Comparison of ENCODE assay signal across 28 mouse cellular contexts in genomic region chr15:22019977-22020376, GRCm38 (mm10).
DNase-seq lines count a peak whose midpoint lies in the region; ATAC-seq and TF ChIP-seq lines count a peak whose summit lies in the region.
"Had no signal": no experiment of that assay in that cellular context is flagged by ENCODE, and none has a peak within 500 bp of the region (broad histone marks: within the 10 kb centered on the region; RNA-seq: fewer than 3 reads in every experiment).

No protein-coding gene starts in this region.

- H3K9me3 ChIP-seq in midbrain, postnatal 0 days (ENCODE audit: low read length), result no peaks in the 10 kb centered on the region
- no peaks in the 10 kb centered on the region for H3K9me3 ChIP-seq in midbrain, embryonic 13.5 days
- H3K9me3 ChIP-seq in kidney, embryonic 16.5 days (ENCODE audit: low read length), result no peaks in the 10 kb centered on the region
- no peaks in the 10 kb centered on the region for H3K9me3 ChIP-seq in forebrain, embryonic 14.5 days (replicated peaks; ENCODE audit: control insufficient read depth, low read length)
- H3K9me3 ChIP-seq: forebrain, embryonic 13.5 days; heart, embryonic 13.5 days; hindbrain, embryonic 10.5 days; intestine, embryonic 15.5 days; liver, embryonic 12.5 days had no signal

- no peak overlapping the region for H3K4me3 ChIP-seq in midbrain, postnatal 0 days (ENCODE audit: low read depth, low read length)
- H3K4me3 ChIP-seq in midbrain, embryonic 13.5 days (replicated peaks), result no peak overlapping the region
- H3K4me3 ChIP-seq in kidney, embryonic 16.5 days (ENCODE audit: low read length), result no peak overlapping the region
- H3K4me3 ChIP-seq in forebrain, embryonic 14.5 days (ENCODE audit: low read depth, low read length), result no peak overlapping the region
- H3K4me3 ChIP-seq: forebrain, embryonic 13.5 days; heart, adult 2 months; heart, embryonic 13.5 days; hindbrain, embryonic 10.5 days; intestine, embryonic 15.5 days; liver, embryonic 12.5 days had no signal

- no peak overlapping the region for H3K9ac ChIP-seq in midbrain, postnatal 0 days (replicated peaks; ENCODE audit: low read length, poor library complexity, severe bottlenecking)
- H3K9ac ChIP-seq in midbrain, embryonic 13.5 days (replicated peaks), result no peak overlapping the region
- H3K9ac ChIP-seq in kidney, embryonic 16.5 days (replicated peaks; ENCODE audit: low read length), result no peak overlapping the region
- no peak overlapping the region for H3K9ac ChIP-seq in forebrain, embryonic 14.5 days (ENCODE audit: low read length)
- H3K9ac ChIP-seq: forebrain, embryonic 13.5 days; heart, embryonic 13.5 days; intestine, embryonic 15.5 days; liver, embryonic 12.5 days; liver, postnatal 0 days had no signal

- H3K27me3 ChIP-seq in midbrain, postnatal 0 days (ENCODE audit: insufficient read depth, low read length), result no peaks in the 10 kb centered on the region
- H3K27me3 ChIP-seq in midbrain, embryonic 13.5 days, result no peaks in the 10 kb centered on the region
- H3K27me3 ChIP-seq in kidney, embryonic 16.5 days (ENCODE audit: insufficient read depth, low read length), result no peaks in the 10 kb centered on the region
- no peaks in the 10 kb centered on the region for H3K27me3 ChIP-seq in forebrain, embryonic 14.5 days (replicated peaks; ENCODE audit: control insufficient read depth, insufficient read depth, low read length)
- H3K27me3 ChIP-seq: forebrain, embryonic 13.5 days; heart, embryonic 13.5 days; intestine, embryonic 15.5 days; liver, embryonic 12.5 days had no signal

- TF ChIP-seq CTCF in midbrain, postnatal 0 days (IDR thresholded peaks at IDR 0.05), result no peak

- no peak overlapping the region for H3K4me2 ChIP-seq in midbrain, postnatal 0 days (ENCODE audit: low read depth, low read length, poor library complexity, severe bottlenecking)
- no peak overlapping the region for H3K4me2 ChIP-seq in midbrain, embryonic 13.5 days (replicated peaks)
- H3K4me2 ChIP-seq in kidney, embryonic 16.5 days (replicated peaks; ENCODE audit: low read depth, low read length), result no peak overlapping the region
- no peak overlapping the region for H3K4me2 ChIP-seq in forebrain, embryonic 14.5 days (ENCODE audit: low read length)
- H3K4me2 ChIP-seq: forebrain, embryonic 13.5 days; heart, embryonic 13.5 days; intestine, embryonic 15.5 days; liver, embryonic 12.5 days had no signal

- ATAC-seq in midbrain, postnatal 0 days (ENCODE audit: low FRiP score), result no peak
- ATAC-seq in midbrain, embryonic 13.5 days, result no peak
- no peak for ATAC-seq in kidney, embryonic 16.5 days (ENCODE audit: low FRiP score, low TSS enrichment)
- ATAC-seq in forebrain, embryonic 14.5 days, result no peak
- ATAC-seq: CD4-positive, CD25-positive, alpha-beta regulatory T cell, adult 4 months; forebrain, embryonic 13.5 days; hindbrain, embryonic 16.5 days; intestine, embryonic 15.5 days; liver, embryonic 12.5 days; liver, postnatal 0 days had no signal

- peak; percentile 5 for DNase-seq in midbrain, postnatal 0 days (ENCODE audit: low spot score)
- peak; percentile 16 to 30 for DNase-seq in cerebellum, adult 18-20 months
- DNase-seq in cerebellum, postnatal 10 days, result peak; percentile 26 to 40
- no peak for DNase-seq in embryo, embryonic 9.5 days (ENCODE audit: extremely low spot score)
- no peak for DNase-seq in forebrain, embryonic 14.5 days (ENCODE audit: low spot score)
- DNase-seq: adrenal gland, postnatal 14 days; heart, adult 2 months; heart, postnatal 10 days; kidney, adult 2 months; kidney, postnatal 4 days; layer of hippocampus, postnatal 36 days; left cerebral cortex, postnatal 4 days; liver, postnatal 0 days; lung, postnatal 36 days; midbrain, embryonic 14.5 days; right cerebral cortex, postnatal 4 days; thymus, adult 2 months; thymus, postnatal 4 days had no signal

- H3K4me1 ChIP-seq in midbrain, postnatal 0 days (ENCODE audit: insufficient read depth, low read length), result no peaks in the 10 kb centered on the region
- no peaks in the 10 kb centered on the region for H3K4me1 ChIP-seq in midbrain, embryonic 13.5 days (replicated peaks)
- H3K4me1 ChIP-seq in kidney, embryonic 16.5 days (ENCODE audit: insufficient read depth, low read length), result no peaks in the 10 kb centered on the region
- no peaks in the 10 kb centered on the region for H3K4me1 ChIP-seq in forebrain, embryonic 14.5 days (ENCODE audit: control insufficient read depth, insufficient read depth, low read length)
- H3K4me1 ChIP-seq: forebrain, embryonic 13.5 days; heart, embryonic 13.5 days; hindbrain, embryonic 10.5 days; intestine, embryonic 15.5 days; liver, embryonic 12.5 days had no signal

- WGBS in midbrain, postnatal 0 days, result 74% methylated on average over 2 of the region's 2 CpGs
- 64% methylated on average over 2 of the region's 2 CpGs for WGBS in midbrain, embryonic 13.5 days
- whole genome bisulfite sequencing in kidney, embryonic 16.5 days, result 84% methylated on average over 2 of the region's 2 CpGs
- 80% methylated on average over 2 of the region's 2 CpGs for WGBS in forebrain, embryonic 14.5 days

- no peak overlapping the region for H3K27ac ChIP-seq in midbrain, postnatal 0 days (ENCODE audit: low read depth, low read length)
- H3K27ac ChIP-seq in midbrain, embryonic 13.5 days, result no peak overlapping the region
- no peak overlapping the region for H3K27ac ChIP-seq in kidney, embryonic 16.5 days (ENCODE audit: low read length)
- no peak overlapping the region for H3K27ac ChIP-seq in forebrain, embryonic 14.5 days (ENCODE audit: low read depth, low read length)
- H3K27ac ChIP-seq: forebrain, embryonic 13.5 days; heart, adult 2 months; heart, embryonic 13.5 days; hindbrain, embryonic 10.5 days; intestine, embryonic 15.5 days; kidney, postnatal 0 days; liver, embryonic 12.5 days had no signal

- no peaks in the 10 kb centered on the region for H3K36me3 ChIP-seq in midbrain, postnatal 0 days (ENCODE audit: insufficient read depth, low read length)
- H3K36me3 ChIP-seq in midbrain, embryonic 13.5 days, result no peaks in the 10 kb centered on the region
- no peaks in the 10 kb centered on the region for H3K36me3 ChIP-seq in kidney, embryonic 16.5 days (ENCODE audit: insufficient read depth, low read length)
- no peaks in the 10 kb centered on the region for H3K36me3 ChIP-seq in forebrain, embryonic 14.5 days (ENCODE audit: control insufficient read depth, insufficient read depth, low read length)
- H3K36me3 ChIP-seq: heart, embryonic 13.5 days; hindbrain, embryonic 10.5 days; intestine, embryonic 15.5 days; liver, embryonic 12.5 days had no signal

Comparison
In these comparisons a context has a peak if more than half of its experiments do, and no peak if none do; other contexts are left out.
1. DNase-seq: peak in midbrain, postnatal 0 days (single experiment), cerebellum, adult 18-20 months (2 of 2) and cerebellum, postnatal 10 days (2 of 2); none in embryo, embryonic 9.5 days (single experiment) and forebrain, embryonic 14.5 days (single experiment).